Mouse (Mus musculus) telencephalon, adult 2 months (tissue): ENCODE measurements at regions not wholly inside any gene's neighbourhood (a gene's known extent, or its start where the extent isn't known, plus 50 kb on each side); places are given as distances from the start of the nearest gene placed in this dataset.
"Not testable (repeated sequence)": the region's sequence is repeated elsewhere in the genome, so short reads cannot be mapped to it uniquely, and the experiment has no call there.

Experiments
- DNase-seq: peaks from one replicate; pipeline ENCODE4 v3.0.0-alpha.2; 2011; ENCODE audit warnings: low read depth, low spot score

- no peak for DNase-seq
Measured at GRCm38 (mm10) chr7:137522450-137522849, 85.0 kb downstream of the Glrx3 start.

- DNase-seq: no peak
Measured at GRCm38 (mm10) chr7:137533476-137533875, 96.1 kb downstream of the Glrx3 start.

GRCm38 (mm10) chr7:137549991-137550390 lies 112.6 kb downstream of the Glrx3 start:
- no peak for DNase-seq

GRCm38 (mm10) chr7:137552551-137553198 lies 115.3 kb downstream of the Glrx3 start:
- DNase-seq: no peak

- DNase-seq: no peak
Measured at GRCm38 (mm10) chr7:137555481-137555880, 118.1 kb downstream of the Glrx3 start.

- no peak for DNase-seq
Measured at GRCm38 (mm10) chr7:137557439-137557838, 120.0 kb downstream of the Glrx3 start.

GRCm38 (mm10) chr7:137558871-137559270 lies 121.5 kb downstream of the Glrx3 start:
- DNase-seq: peak; percentile 70

GRCm38 (mm10) chr7:137570199-137570598 lies 132.8 kb downstream of the Glrx3 start:
- DNase-seq: no peak

GRCm38 (mm10) chr7:137575491-137575890 lies 138.1 kb downstream of the Glrx3 start:
- no peak for DNase-seq

GRCm38 (mm10) chr7:137576251-137576650 lies 138.8 kb downstream of the Glrx3 start:
- DNase-seq: no peak

- DNase-seq: no peak
Measured at GRCm38 (mm10) chr7:137583556-137583955, 146.1 kb downstream of the Glrx3 start.

GRCm38 (mm10) chr7:137584916-137585315 lies 147.5 kb downstream of the Glrx3 start:
- DNase-seq: not testable (repeated sequence)

GRCm38 (mm10) chr7:137593570-137593969 lies 156.2 kb downstream of the Glrx3 start:
- DNase-seq: no peak

- DNase-seq: no peak
Measured at GRCm38 (mm10) chr7:137595567-137595966, 158.2 kb downstream of the Glrx3 start.

GRCm38 (mm10) chr7:137596161-137596560 lies 158.7 kb downstream of the Glrx3 start:
- no peak for DNase-seq

- peak; percentile 23 for DNase-seq
Measured at GRCm38 (mm10) chr7:137603039-137603438, 165.6 kb downstream of the Glrx3 start.

- DNase-seq: no peak
Measured at GRCm38 (mm10) chr7:137609752-137610151, 172.3 kb downstream of the Glrx3 start.

- no peak for DNase-seq
Measured at GRCm38 (mm10) chr7:137611363-137611762, 173.9 kb downstream of the Glrx3 start.

- DNase-seq: no peak
Measured at GRCm38 (mm10) chr7:137611891-137612522, 174.6 kb downstream of the Glrx3 start.

- no peak for DNase-seq
Measured at GRCm38 (mm10) chr7:137618406-137619133, 181.2 kb downstream of the Glrx3 start.

- DNase-seq: no peak
Measured at GRCm38 (mm10) chr7:137619286-137619789, 181.9 kb downstream of the Glrx3 start.

- DNase-seq: no peak
Measured at GRCm38 (mm10) chr7:137628266-137628665, 190.9 kb downstream of the Glrx3 start.
